In genomic region chr16:44725286-44726223, GRCm38 (mm10) we compare ENCODE assay signal across 8 mouse cellular contexts. TPM values are rescaled to one million over a fixed set of nuclear protein-coding genes. Genes with fewer than 3 reads are reported as not detected.
A peak's percentile ranks its signal among the peaks of the same experiment; 100 is the strongest.
DNase-seq lines count a peak whose midpoint lies in the region; ATAC-seq lines count a peak whose summit lies in the region.

No protein-coding gene starts in this region.

- H3K4me2 ChIP-seq in embryonic facial prominence, embryonic 11.5 days (ENCODE audit: low read depth, low read length) = peak overlapping the region; percentile 51

- H3K36me3 ChIP-seq in embryonic facial prominence, embryonic 11.5 days (replicated peaks; ENCODE audit: control insufficient read depth, insufficient read depth, low read depth, low read length) = no peaks in the 10 kb centered on the region; the same call in 1 of the 2 replicates
- peaks cover 39% of the 10 kb centered on the region for H3K36me3 ChIP-seq in midbrain, embryonic 10.5 days

- intact Hi-C loops in left cerebral cortex, postnatal 4 days (cut with DNase I) = no loop called here

- H3K9me3 ChIP-seq in embryonic facial prominence, embryonic 11.5 days (replicated peaks; ENCODE audit: control insufficient read depth, low read length) = no peaks in the 10 kb centered on the region
- H3K9me3 ChIP-seq in midbrain, embryonic 10.5 days (replicated peaks) = no peaks in the 10 kb centered on the region

- peak; percentile 90 for DNase-seq in 416B (ENCODE audit: low read depth)
- DNase-seq in adrenal gland, postnatal 10 days = peak; percentile 81
- peak; percentile 87 for DNase-seq in embryonic facial prominence, embryonic 11.5 days (ENCODE audit: low spot score)
- peak; percentile 85 for DNase-seq in heart, adult 18-20 months
- DNase-seq in kidney, adult 11 months = peak; percentile 70
- peak; percentile 56 for DNase-seq in left cerebral cortex, postnatal 4 days
- peak; percentile 57 for DNase-seq in midbrain, embryonic 10.5 days (ENCODE audit: low spot score)
- DNase-seq in spleen, adult 12 weeks (ENCODE audit: low spot score) = peak; percentile 41

- H3K27ac ChIP-seq in embryonic facial prominence, embryonic 11.5 days (replicated peaks; ENCODE audit: low read depth, low read length) = no peak overlapping the region
- H3K27ac ChIP-seq in midbrain, embryonic 10.5 days (replicated peaks) = peak overlapping the region; percentile 99

- WGBS in embryonic facial prominence, embryonic 11.5 days = 49% methylated on average over 14 of the region's 14 CpGs
- WGBS in midbrain, embryonic 10.5 days = 50% methylated on average over 14 of the region's 14 CpGs

- ATAC-seq in embryonic facial prominence, embryonic 11.5 days (replicated peaks; ENCODE audit: insufficient number of reproducible peaks, low FRiP score, low TSS enrichment, low read depth) = no peak

- peak overlapping the region; percentile 65 for H3K9ac ChIP-seq in embryonic facial prominence, embryonic 11.5 days (replicated peaks; ENCODE audit: low read length)

- no peaks in the 10 kb centered on the region for H3K27me3 ChIP-seq in embryonic facial prominence, embryonic 11.5 days (ENCODE audit: control insufficient read depth, insufficient read depth, low read length)
- no peaks in the 10 kb centered on the region for H3K27me3 ChIP-seq in midbrain, embryonic 10.5 days (ENCODE audit: low read depth, poor library complexity, severe bottlenecking)

- no peaks in the 10 kb centered on the region for H3K4me1 ChIP-seq in embryonic facial prominence, embryonic 11.5 days (ENCODE audit: control insufficient read depth, insufficient read depth, low read length)
- peaks cover 26% of the 10 kb centered on the region for H3K4me1 ChIP-seq in midbrain, embryonic 10.5 days

- H3K4me3 ChIP-seq in embryonic facial prominence, embryonic 11.5 days (ENCODE audit: low read depth, low read length) = peak overlapping the region; percentile 63
- H3K4me3 ChIP-seq in midbrain, embryonic 10.5 days = peak overlapping the region; percentile 94

RNA-seq across cellular contexts. Expression of gene Nepro, which starts 1.5 kb away (rescaled TPM):
- total RNA-seq in adrenal gland, postnatal 10 days (2021) = 1 to 10 TPM; 9.1 to 9.3 TPM
- polyA plus RNA-seq in embryonic facial prominence, embryonic 11.5 days (2014; fragmentation: Nextera tagmentation; extraction: Ambion mirVana) = 12.6 and 14.5 TPM in 2 replicates
- total RNA-seq in heart, adult 18-20 months (2021) = 1 to 10 TPM; 3.6 to 4.5 TPM
- 1 to 10 TPM; 6.1 to 7.1 TPM for total RNA-seq in left cerebral cortex, postnatal 4 days (2021)
- 11.3 and 14.0 TPM in 2 replicates for polyA plus RNA-seq in midbrain, embryonic 10.5 days (2016; fragmentation: Nextera tagmentation; extraction: Ambion mirVana)

RNA-seq across cellular contexts. Expression of gene Gtpbp8, which starts 20.6 kb away (rescaled TPM):
- 10 to 100 TPM; 16.7 to 21.6 TPM for total RNA-seq in adrenal gland, postnatal 10 days (2021)
- 29.3 and 32.5 TPM in 2 replicates for polyA plus RNA-seq in embryonic facial prominence, embryonic 11.5 days (2014; fragmentation: Nextera tagmentation; extraction: Ambion mirVana)
- total RNA-seq in heart, adult 18-20 months (2021) = 10 to 100 TPM in 1 of 2 experiments, 1 to 10 TPM in 1; 9.1 to 11.1 TPM
- total RNA-seq in left cerebral cortex, postnatal 4 days (2021) = 10 to 100 TPM; 21.7 to 25.2 TPM
- polyA plus RNA-seq in midbrain, embryonic 10.5 days (2016; fragmentation: Nextera tagmentation; extraction: Ambion mirVana) = 29.8 and 31.7 TPM in 2 replicates

RNA-seq across cellular contexts. Expression of gene Cd200r1, which starts 40.0 kb away (rescaled TPM):
- total RNA-seq in adrenal gland, postnatal 10 days (2021) = under 1 TPM; 0.67 to 0.84 TPM
- 0.63 and 0.95 TPM in 2 replicates for polyA plus RNA-seq in embryonic facial prominence, embryonic 11.5 days (2014; fragmentation: Nextera tagmentation; extraction: Ambion mirVana)
- total RNA-seq in heart, adult 18-20 months (2021) = under 1 TPM; 0.21 to 0.40 TPM
- not detected for total RNA-seq in left cerebral cortex, postnatal 4 days (2021)
- polyA plus RNA-seq in midbrain, embryonic 10.5 days (2016; fragmentation: Nextera tagmentation; extraction: Ambion mirVana) = 0.54 and 0.72 TPM in 2 replicates
